Comparison of ENCODE assay signal across 21 mouse cellular contexts in the genomic region with DNA sequence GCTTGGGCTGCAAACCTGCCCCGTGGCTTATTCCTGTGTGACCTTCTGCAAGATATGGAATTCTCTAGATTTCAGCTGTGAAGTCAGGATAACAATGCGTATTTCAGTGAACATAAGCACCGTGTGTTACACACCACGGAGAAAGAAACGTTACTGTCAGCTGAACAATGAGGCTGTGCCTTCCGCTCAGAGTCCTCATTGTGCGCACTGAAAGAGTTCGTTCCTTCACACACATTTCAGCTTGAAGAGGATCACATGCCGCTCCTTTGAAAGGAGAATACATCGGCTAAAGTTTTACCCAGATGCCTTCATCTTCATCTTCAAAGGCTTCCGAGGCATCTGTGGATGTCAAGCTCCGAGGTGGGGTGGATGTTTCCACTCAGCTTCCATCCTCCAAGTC.
DNase-seq lines count a peak whose midpoint lies in the region; ATAC-seq and TF ChIP-seq lines count a peak whose summit lies in the region.
"Had no signal": no experiment of that assay in that cellular context is flagged by ENCODE, and none has a peak within 500 bp of the region (broad histone marks: within the 10 kb centered on the region; RNA-seq: fewer than 3 reads in every experiment).

No protein-coding gene starts in this region.

- H3K9me3 ChIP-seq in midbrain, embryonic 11.5 days (ENCODE audit: control insufficient read depth, low read length), result no peaks in the 10 kb centered on the region
- H3K9me3 ChIP-seq in midbrain, postnatal 0 days (ENCODE audit: low read length), result no peaks in the 10 kb centered on the region
- no peaks in the 10 kb centered on the region for H3K9me3 ChIP-seq in midbrain, embryonic 13.5 days
- H3K9me3 ChIP-seq: embryonic facial prominence, embryonic 12.5 days; forebrain, embryonic 12.5 days; heart, embryonic 13.5 days; hindbrain, embryonic 13.5 days; intestine, embryonic 15.5 days had no signal

- H3K4me3 ChIP-seq in midbrain, embryonic 11.5 days (ENCODE audit: low read depth, low read length), result no peak overlapping the region
- H3K4me3 ChIP-seq in midbrain, postnatal 0 days (ENCODE audit: low read depth, low read length), result no peak overlapping the region
- H3K4me3 ChIP-seq in midbrain, embryonic 13.5 days (replicated peaks), result no peak overlapping the region
- H3K4me3 ChIP-seq: embryonic facial prominence, embryonic 12.5 days; forebrain, embryonic 12.5 days; heart, embryonic 13.5 days; hindbrain, embryonic 13.5 days; intestine, embryonic 15.5 days had no signal

- TF ChIP-seq CTCF in midbrain, postnatal 0 days (IDR thresholded peaks at IDR 0.05), result no peak

- no peaks in the 10 kb centered on the region for H3K36me3 ChIP-seq in midbrain, embryonic 11.5 days (ENCODE audit: control insufficient read depth, insufficient read depth, low read length)
- no peaks in the 10 kb centered on the region for H3K36me3 ChIP-seq in midbrain, postnatal 0 days (ENCODE audit: insufficient read depth, low read length)
- no peaks in the 10 kb centered on the region for H3K36me3 ChIP-seq in midbrain, embryonic 13.5 days
- H3K36me3 ChIP-seq: embryonic facial prominence, embryonic 12.5 days; forebrain, embryonic 12.5 days; G1E; hindbrain, embryonic 13.5 days; intestine, embryonic 15.5 days had no signal

- H3K9ac ChIP-seq in midbrain, embryonic 11.5 days (ENCODE audit: low read length), result no peak overlapping the region
- no peak overlapping the region; the same call in 1 of the 2 replicates for H3K9ac ChIP-seq in midbrain, postnatal 0 days (replicated peaks; ENCODE audit: low read length, poor library complexity, severe bottlenecking)
- H3K9ac ChIP-seq in midbrain, embryonic 13.5 days (replicated peaks), result no peak overlapping the region
- H3K9ac ChIP-seq: embryonic facial prominence, embryonic 12.5 days; forebrain, embryonic 12.5 days; heart, embryonic 13.5 days; hindbrain, embryonic 13.5 days; intestine, embryonic 15.5 days had no signal

- 0 out of 2 replicates have a peak, but pooled peaks cover 5% of the 10 kb centered on the region for H3K4me1 ChIP-seq in midbrain, embryonic 11.5 days (ENCODE audit: control insufficient read depth, insufficient read depth, low read length)
- H3K4me1 ChIP-seq in midbrain, postnatal 0 days (ENCODE audit: insufficient read depth, low read length), result no peaks in the 10 kb centered on the region
- H3K4me1 ChIP-seq in midbrain, embryonic 13.5 days (replicated peaks), result peaks cover 18% of the 10 kb centered on the region
- H3K4me1 ChIP-seq: embryonic facial prominence, embryonic 12.5 days; intestine, embryonic 15.5 days had no signal

- WGBS in midbrain, embryonic 11.5 days, result 46% methylated on average over 12 of the region's 12 CpGs
- 19% methylated on average over 12 of the region's 12 CpGs for WGBS in midbrain, postnatal 0 days
- 18% methylated on average over 12 of the region's 12 CpGs for WGBS in midbrain, embryonic 13.5 days

- no peak overlapping the region for H3K4me2 ChIP-seq in midbrain, embryonic 11.5 days
- H3K4me2 ChIP-seq in midbrain, postnatal 0 days (ENCODE audit: low read depth, low read length, poor library complexity, severe bottlenecking), result no peak overlapping the region
- H3K4me2 ChIP-seq in midbrain, embryonic 13.5 days (replicated peaks), result 0 out of 2 replicates have a peak overlapping the region, but pooled peaks have one; percentile 9
- H3K4me2 ChIP-seq: embryonic facial prominence, embryonic 12.5 days; forebrain, embryonic 12.5 days; heart, embryonic 13.5 days; hindbrain, embryonic 13.5 days; intestine, embryonic 15.5 days had no signal

- DNase-seq in embryo, embryonic 10 days (ENCODE audit: low spot score), result peak; percentile 34
- no peak for DNase-seq in embryo, embryonic 11 days
- peak; percentile 87 for DNase-seq in midbrain, embryonic 11.5 days (ENCODE audit: low spot score, missing footprints)
- DNase-seq in midbrain, postnatal 0 days (ENCODE audit: low spot score), result no peak
- no peak for DNase-seq in urinary bladder, postnatal 4 days (ENCODE audit: low spot score in 2 of 2)
- DNase-seq in heart, postnatal 36 days, result no peak
- DNase-seq: adrenal gland, postnatal 10 days; B cell, adult 2 months; cerebellum, adult 2 months; cerebellum, postnatal 10 days; gastrocnemius, postnatal 36 days; heart, adult 11 months; heart, postnatal 4 days had no signal

- no peak for ATAC-seq in midbrain, embryonic 11.5 days (ENCODE audit: low FRiP score)
- ATAC-seq in midbrain, postnatal 0 days (ENCODE audit: low FRiP score), result no peak
- 0 out of 2 replicates have a peak, but pooled peaks have one; percentile 24 for ATAC-seq in midbrain, embryonic 13.5 days
- ATAC-seq: CD4-positive, CD25-positive, alpha-beta regulatory T cell, adult 4 months; intestine, embryonic 15.5 days had no signal

- H3K27ac ChIP-seq in midbrain, embryonic 11.5 days (ENCODE audit: low read depth, low read length), result no peak overlapping the region
- H3K27ac ChIP-seq in midbrain, postnatal 0 days (ENCODE audit: low read depth, low read length), result no peak overlapping the region
- H3K27ac ChIP-seq in midbrain, embryonic 13.5 days, result no peak overlapping the region
- H3K27ac ChIP-seq: embryonic facial prominence, embryonic 12.5 days; forebrain, embryonic 12.5 days; heart, embryonic 13.5 days; hindbrain, embryonic 13.5 days; intestine, embryonic 15.5 days had no signal

- peaks cover 2% of the 10 kb centered on the region; the same call in 1 of the 2 replicates for H3K27me3 ChIP-seq in midbrain, embryonic 11.5 days (ENCODE audit: control insufficient read depth, insufficient read depth, low read length)
- no peaks in the 10 kb centered on the region for H3K27me3 ChIP-seq in midbrain, postnatal 0 days (ENCODE audit: insufficient read depth, low read length)
- H3K27me3 ChIP-seq in midbrain, embryonic 13.5 days, result peaks cover 11% of the 10 kb centered on the region; the same call in 1 of the 2 replicates
- H3K27me3 ChIP-seq: embryonic facial prominence, embryonic 12.5 days; forebrain, embryonic 12.5 days; heart, embryonic 13.5 days; intestine, embryonic 15.5 days had no signal

- intact Hi-C loops in heart, postnatal 36 days (cut with DNase I), result no loop called here

Comparison
In these comparisons a context has a peak if more than half of its experiments do, and no peak if none do; other contexts are left out.
1. DNase-seq: peak in embryo, embryonic 10 days (single experiment) and midbrain, embryonic 11.5 days (single experiment); none in embryo, embryonic 11 days (single experiment), midbrain, postnatal 0 days (single experiment), urinary bladder, postnatal 4 days (0 of 2) and heart, postnatal 36 days (0 of 2).